Mouse (Mus musculus) G1E (cell line): ENCODE measurements at regions not wholly inside any gene's neighbourhood (a gene's known extent, or its start where the extent isn't known, plus 50 kb on each side); places are given as distances from the start of the nearest gene placed in this dataset.

Source experiments
- ATAC-seq: 2 replicates; pipeline ENCODE4 v1.8.0; 2016; ENCODE audit warnings: mild to moderate bottlenecking; ENCODE audit not compliant: insufficient number of reproducible peaks, poor library complexity, low FRiP score, severe bottlenecking; ENCODE audit errors: extremely low read depth
- DNase-seq: peaks from one replicate; pipeline ENCODE4 v3.0.0; 2012; ENCODE audit warnings: low spot score
- H3K27me3 ChIP-seq: 2 replicates; pipeline ENCODE4 v1.6.1; 2012; ENCODE audit warnings: mild to moderate bottlenecking, low read length, inconsistent platforms; ENCODE audit not compliant: insufficient read depth
- H3K36me3 ChIP-seq: replicated peaks from 2 replicates; pipeline ENCODE3; 2012; ENCODE audit warnings: mild to moderate bottlenecking, inconsistent platforms
- H3K4me1 ChIP-seq: 2 replicates; pipeline ENCODE4 v1.6.1; 2012; ENCODE audit warnings: low read depth, low read length, inconsistent platforms, mixed read lengths; ENCODE audit not compliant: insufficient read depth
- H3K4me3 ChIP-seq: 2 replicates; pipeline ENCODE4 v1.5.1; 2012; ENCODE audit warnings: low read depth, mild to moderate bottlenecking, inconsistent platforms, low read length, moderate library complexity, mixed read lengths
- H3K9me3 ChIP-seq: replicated peaks from 2 replicates; pipeline ENCODE4 v1.6.1; 2012; ENCODE audit warnings: inconsistent platforms
- CTCF ChIP-seq: IDR thresholded peaks from 2 replicates; pipeline ENCODE4 v1.5.1; 2012; ENCODE audit warnings: low read depth, low read length, inconsistent platforms, mixed read lengths
- GATA1 ChIP-seq: IDR thresholded peaks from 2 replicates; pipeline ENCODE4 v1.6.1; 2012; ENCODE audit warnings: borderline replicate concordance, low read length, inconsistent platforms, mixed read lengths
- GATA2 ChIP-seq: IDR thresholded peaks from 2 replicates; pipeline ENCODE4 v1.6.1; 2012; ENCODE audit warnings: low read depth, low read length, inconsistent platforms, borderline replicate concordance
- POLR2AphosphoS5 ChIP-seq: IDR thresholded peaks from 2 replicates; pipeline ENCODE4 v1.6.1; 2012; ENCODE audit warnings: low read depth, low read length, inconsistent platforms; ENCODE audit not compliant: insufficient replicate concordance
- TAL1 ChIP-seq: conservative IDR thresholded peaks from 2 replicates; pipeline ENCODE4 v1.6.1; 2012; ENCODE audit warnings: low read depth, low read length, inconsistent platforms, mixed read lengths

- no peak for ATAC-seq
- no peak for DNase-seq
- peaks cover 64% of the 10 kb centered on the region for H3K9me3 ChIP-seq
- H3K4me3 ChIP-seq = no peak overlapping the region
- no peaks in the 10 kb centered on the region for H3K27me3 ChIP-seq
- H3K4me1 ChIP-seq = no peaks in the 10 kb centered on the region
- no peak for TF ChIP-seq POLR2AphosphoS5
- TF ChIP-seq GATA2 = no peak
- TF ChIP-seq TAL1 = no peak
- no peak for TF ChIP-seq GATA1
- no peak for TF ChIP-seq CTCF
- no peaks in the 10 kb centered on the region for H3K36me3 ChIP-seq
Observed at GRCm38 (mm10) chr2:160208295-160208694, 125.7 kb downstream of the Gm826 start.

DNA sequence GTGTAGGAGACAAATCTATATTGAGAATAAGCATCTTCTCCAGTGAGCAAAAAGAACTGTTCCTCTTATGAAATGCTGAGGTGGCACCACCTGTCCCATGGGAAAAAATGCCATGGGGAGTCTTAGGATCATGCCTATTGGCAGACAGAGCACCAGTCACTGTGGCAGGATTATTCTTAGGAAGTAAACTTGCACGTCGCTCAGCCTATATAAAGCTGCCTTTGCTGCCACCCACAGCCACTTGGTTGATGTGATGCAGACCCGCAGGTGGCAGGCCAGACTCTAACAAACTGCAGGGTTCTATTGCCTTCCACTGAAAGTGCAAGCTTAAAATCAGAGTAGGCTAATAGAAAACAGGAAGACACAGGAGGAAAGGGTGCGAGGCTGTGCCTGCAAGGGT lies 126.7 kb downstream of the Gm826 start:
- H3K36me3 ChIP-seq = no peaks in the 10 kb centered on the region
- H3K9me3 ChIP-seq = peaks cover 66% of the 10 kb centered on the region
- H3K4me1 ChIP-seq = no peaks in the 10 kb centered on the region
- H3K27me3 ChIP-seq = no peaks in the 10 kb centered on the region
- ATAC-seq = no peak
- no peak overlapping the region for H3K4me3 ChIP-seq
- no peak for DNase-seq
- no peak for TF ChIP-seq POLR2AphosphoS5
- no peak for TF ChIP-seq CTCF
- no peak for TF ChIP-seq TAL1
- TF ChIP-seq GATA1 = no peak
- TF ChIP-seq GATA2 = no peak

DNA sequence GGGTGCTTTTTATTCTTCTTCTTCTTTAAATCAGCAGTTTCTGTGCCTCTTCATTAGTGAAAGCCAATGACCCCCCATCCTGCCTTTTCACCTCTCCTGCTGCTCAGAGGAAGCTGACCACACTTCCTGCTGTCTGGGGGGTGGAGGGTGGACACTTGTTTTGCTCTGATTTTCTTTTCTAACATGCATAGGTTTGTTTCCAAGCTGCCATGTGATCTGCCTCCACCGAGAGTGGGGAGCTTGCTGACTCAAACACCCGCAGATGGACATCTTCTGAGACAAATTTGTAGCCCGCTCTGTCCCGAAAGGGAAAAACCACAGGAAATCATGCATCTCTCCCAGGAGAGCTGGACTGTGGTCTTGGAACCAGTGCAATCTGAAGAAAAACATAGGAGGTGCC lies 141.3 kb downstream of the Gm826 start:
- Histone ChIP-seq H3K36me3 (no peaks in the 10 kb centered on the region), H3K27me3 (no peaks in the 10 kb centered on the region), H3K4me1 (no peaks in the 10 kb centered on the region), H3K4me3 (no peak overlapping the region), H3K9me3 (peaks cover 32% of the 10 kb centered on the region)
- TF ChIP-seq GATA2 (no peak), GATA1 (no peak), TAL1 (no peak), POLR2AphosphoS5 (no peak), CTCF (no peak)
- DNase-seq (no peak), ATAC-seq (no peak)

DNA sequence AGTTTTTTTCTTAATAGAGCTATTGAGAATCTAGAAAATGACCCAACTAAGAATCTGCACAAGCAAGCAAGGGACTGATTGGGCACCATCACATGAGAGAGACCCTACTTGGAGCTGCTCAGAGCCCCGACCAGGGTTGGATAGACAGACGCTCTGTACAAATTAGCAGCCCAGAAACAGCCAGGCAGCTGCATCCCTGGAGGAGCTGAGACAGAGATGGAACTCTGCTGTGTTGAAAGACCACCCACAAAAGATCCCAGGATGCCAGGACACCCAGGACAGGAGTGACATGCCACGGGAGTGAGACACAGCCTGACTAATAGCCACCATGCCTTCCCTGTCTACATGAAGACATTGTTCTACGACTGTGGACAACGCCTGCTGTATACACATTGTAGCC lies 147.9 kb downstream of the Gm826 start:
- H3K4me3 ChIP-seq = no peak overlapping the region
- no peak for ATAC-seq
- TF ChIP-seq GATA1 (no peak), GATA2 (no peak), POLR2AphosphoS5 (no peak), TAL1 (no peak), CTCF (no peak)

DNA sequence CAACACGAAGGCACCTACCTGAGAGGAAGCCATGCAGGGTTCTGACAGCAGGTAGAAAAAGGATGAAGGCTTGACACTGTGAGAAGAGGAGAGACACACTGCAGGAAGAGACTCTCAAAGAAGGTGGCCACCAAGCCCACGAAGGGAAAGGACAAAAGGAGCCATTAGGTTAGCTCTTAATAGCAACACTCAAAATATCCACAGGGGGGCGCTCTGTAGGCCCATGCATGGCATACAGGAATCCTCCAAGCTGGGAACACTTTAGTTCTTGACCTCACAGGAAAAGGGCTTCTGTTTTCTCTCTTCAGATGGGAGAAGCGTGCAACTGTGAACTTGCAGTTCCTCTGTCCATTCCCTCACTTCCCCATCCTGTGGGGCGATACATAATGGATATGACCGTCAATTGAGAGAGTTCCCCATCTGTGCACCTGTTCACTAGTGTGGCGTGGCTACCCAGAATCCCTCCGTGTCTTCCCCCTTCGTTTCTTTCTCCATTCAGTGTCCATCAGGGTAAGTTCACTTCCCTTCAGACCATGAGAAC lies 162.9 kb downstream of the Gm826 start:
- Histone ChIP-seq H3K9me3 (peaks cover 58% of the 10 kb centered on the region), H3K36me3 (no peaks in the 10 kb centered on the region), H3K27me3 (no peaks in the 10 kb centered on the region), H3K4me1 (no peaks in the 10 kb centered on the region), H3K4me3 (no peak overlapping the region)
- TF ChIP-seq GATA2 (no peak), POLR2AphosphoS5 (no peak), TAL1 (no peak), GATA1 (no peak), CTCF (no peak)
- ATAC-seq (no peak), DNase-seq (no peak)

More for the DNA sequence above, 147.9 kb downstream of the Gm826 start:
- no peak for DNase-seq
- no peaks in the 10 kb centered on the region for H3K4me1 ChIP-seq
- H3K27me3 ChIP-seq = no peaks in the 10 kb centered on the region
- no peaks in the 10 kb centered on the region for H3K36me3 ChIP-seq
- H3K9me3 ChIP-seq = peaks cover 55% of the 10 kb centered on the region

DNA sequence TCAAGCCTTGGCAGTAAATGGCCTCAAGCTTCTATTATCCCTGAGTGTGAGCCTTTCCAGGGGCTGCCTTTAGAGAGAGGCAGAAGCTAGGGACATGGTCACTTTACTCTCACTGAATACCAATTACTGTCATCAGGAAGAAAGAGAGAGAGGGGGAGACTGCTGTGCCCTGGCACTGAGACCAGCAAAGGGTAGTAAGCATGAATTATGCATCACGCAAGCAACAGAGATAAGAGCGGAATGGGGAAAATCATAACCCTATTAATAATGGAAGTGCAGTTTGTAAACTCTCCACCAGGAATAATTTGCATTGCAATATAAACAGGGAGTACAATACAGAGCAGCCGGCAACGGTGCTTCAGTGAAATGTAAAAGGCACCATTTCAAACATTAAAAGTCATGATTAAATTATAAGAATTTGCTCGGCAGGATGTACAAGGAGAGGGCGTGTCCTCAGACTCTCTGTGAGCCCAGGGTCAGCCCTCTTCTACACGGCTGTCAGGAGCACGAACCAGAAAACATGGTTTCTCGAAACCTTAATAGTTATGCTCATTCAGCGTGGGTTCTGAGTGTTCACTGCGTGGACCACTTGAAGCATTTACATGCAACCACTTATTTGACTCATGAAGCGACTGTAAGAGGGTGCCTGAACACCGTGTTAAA lies 175.2 kb downstream of the Gm826 start:
- H3K9me3 ChIP-seq = peaks cover 66% of the 10 kb centered on the region
- H3K36me3 ChIP-seq = no peaks in the 10 kb centered on the region

More for the DNA sequence above, 175.2 kb downstream of the Gm826 start:
- DNase-seq (no peak), ATAC-seq (no peak)
- Histone ChIP-seq H3K4me1 (no peaks in the 10 kb centered on the region), H3K27me3 (no peaks in the 10 kb centered on the region), H3K4me3 (no peak overlapping the region)
- TF ChIP-seq CTCF (no peak), GATA1 (no peak), GATA2 (no peak), TAL1 (no peak), POLR2AphosphoS5 (no peak)
